Mouse (Mus musculus) lung, adult 2 months (tissue): ENCODE measurements around the gene Olfr263. TPM values are rescaled to one million over a fixed set of nuclear protein-coding genes. Genes with fewer than 3 reads are reported as not detected.
"Not testable (repeated sequence)": the region's sequence is repeated elsewhere in the genome, so short reads cannot be mapped to it uniquely, and the experiment has no call there.

Source experiments
- DNase-seq: peaks from one replicate; pipeline ENCODE4 v3.0.0; 2022
- H3K4me1 ChIP-seq: fragments of 200-500 bp; 2 replicates; pipeline ENCODE4 v1.6.1; 2011; ENCODE audit warnings: low read length; ENCODE audit not compliant: control insufficient read depth, insufficient read depth
- H3K4me3 ChIP-seq: fragments of 200-500 bp; replicated peaks from 2 replicates; pipeline ENCODE3; 2011; ENCODE audit warnings: low read depth, mild to moderate bottlenecking, control low read depth, low read length; ENCODE audit errors: extremely low read depth
- CTCF ChIP-seq: fragments of 200-500 bp; IDR thresholded peaks from 2 replicates; pipeline ENCODE4 v1.5.1; 2011; ENCODE audit warnings: mild to moderate bottlenecking, low read length, control low read depth; ENCODE audit not compliant: insufficient read depth
- POLR2A ChIP-seq: fragments of 200-500 bp; IDR thresholded peaks from 2 replicates; pipeline ENCODE4 v1.6.1; 2011; ENCODE audit warnings: low read depth, mild to moderate bottlenecking, control low read depth, low read length, borderline replicate concordance; ENCODE audit errors: extremely low read depth
- WGBS: fragments of 180-500 bp; shearing (Covaris S2); methylation state at CpG from one replicate; pipeline ENCODE4 v1.1.7; 2018; 5-methylcytosine and 5-hydroxymethylcytosine counted together
- polyA plus RNA-seq: library from polyadenylated mRNA; depleted of rRNA; stranded (reverse); fragments of >200 nt; gene quantifications from 2 replicates; pipeline ENCODE4 v1.2.3, GENCODE M21; 2012; rRNA removed

Olfr263 gene
- not detected in 2 replicates for polyA plus RNA-seq

DNA sequence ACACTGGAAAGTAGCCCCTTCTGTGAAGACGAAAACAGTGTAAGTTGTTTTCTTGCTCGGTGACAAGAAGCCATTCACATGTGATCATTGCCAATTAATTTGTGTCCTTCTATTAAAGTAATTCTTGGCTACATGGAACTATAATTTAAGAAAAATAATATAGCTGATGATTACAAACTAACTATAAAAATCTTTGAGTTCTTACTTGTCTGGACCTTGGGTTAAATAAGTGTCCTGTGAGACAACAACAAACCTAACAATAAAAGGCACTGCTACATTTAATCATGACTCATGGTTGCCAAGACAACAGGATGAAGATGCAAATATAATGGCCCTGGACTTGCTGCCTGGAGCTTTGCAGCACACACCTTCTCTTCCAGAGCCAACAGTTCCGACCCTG, at the start of gene Olfr263:
Gene Olfr263, plus strand, starts transcription at position 301 of the 400 bp plus-strand sequence.
- DNase-seq, H3K4me1 ChIP-seq, H3K4me3 ChIP-seq: not testable (repeated sequence)
- 77% methylated on average over 3 of the region's 3 CpGs for WGBS

DNA sequence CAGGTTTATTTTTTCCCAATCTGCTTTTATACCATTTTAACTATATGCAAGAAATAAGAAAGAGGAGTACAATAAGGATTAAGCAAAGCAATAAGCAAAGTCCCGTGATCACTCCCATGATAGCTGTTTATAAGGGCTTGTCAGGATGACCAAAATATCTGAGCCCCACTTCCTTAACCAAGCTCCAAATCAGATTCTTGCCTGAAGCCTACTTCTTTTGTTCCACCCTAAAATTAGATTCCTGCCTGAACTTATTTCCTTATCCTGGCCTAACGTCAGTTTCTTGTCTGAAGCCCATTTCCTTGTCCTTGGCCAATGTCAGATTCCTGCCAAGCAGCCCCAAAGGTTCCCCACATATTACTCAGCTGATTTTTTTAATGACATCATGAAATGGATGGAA, 46.8 kb upstream of the Olfr263 start:
- 42% methylated on average over 2 of the region's 2 CpGs for WGBS
- no peaks in the 10 kb centered on the region for H3K4me1 ChIP-seq
- no peak for DNase-seq
- H3K4me3 ChIP-seq, result no peak overlapping the region
- no peak for TF ChIP-seq POLR2A
- no peak for TF ChIP-seq CTCF

DNA sequence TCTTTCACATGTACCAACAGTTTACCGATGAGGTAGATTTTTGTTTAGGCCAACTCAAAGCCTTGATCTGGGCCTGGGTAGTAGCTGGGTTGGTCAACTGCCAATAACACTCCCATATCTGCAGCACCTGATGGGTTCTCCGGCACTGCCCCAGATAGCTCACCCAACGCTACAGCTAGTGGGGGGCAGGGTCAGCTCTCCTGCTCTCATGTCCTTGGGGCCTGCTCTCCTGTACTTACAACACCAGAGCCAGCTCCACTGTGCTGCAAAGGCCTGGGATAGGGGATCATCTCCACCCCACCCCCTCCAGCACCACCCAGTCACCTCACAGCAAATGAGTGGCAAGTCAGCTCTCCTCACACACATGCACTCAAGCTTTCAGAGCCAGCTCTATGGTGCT, 19.7 kb upstream of the Olfr263 start:
- TF ChIP-seq CTCF, result no peak
- TF ChIP-seq POLR2A, result no peak
- 88% methylated on average over 3 of the region's 3 CpGs for WGBS
- Histone ChIP-seq H3K4me1 (no peaks in the 10 kb centered on the region), H3K4me3 (no peak overlapping the region)
- no peak for DNase-seq

DNA sequence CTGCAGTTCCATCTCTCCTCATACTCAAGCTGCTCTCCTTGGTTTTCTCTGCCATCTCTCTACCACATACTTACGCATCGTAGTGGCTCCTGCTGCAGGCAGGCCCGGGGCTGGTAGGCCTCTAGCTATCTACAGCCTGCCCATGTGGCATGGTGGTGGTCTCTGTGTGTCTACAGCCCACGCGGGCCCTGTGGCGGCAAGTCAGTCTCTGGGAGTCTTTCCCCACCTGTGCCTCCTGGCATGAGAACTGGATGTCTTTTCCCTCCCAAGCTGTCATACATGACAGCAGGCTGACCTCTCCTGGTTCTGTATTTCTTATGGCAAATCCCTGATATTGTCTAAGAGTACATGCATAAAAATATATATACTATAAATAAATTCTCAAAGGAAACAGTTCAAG, 19.0 kb upstream of the Olfr263 start:
- TF ChIP-seq CTCF, result no peak
- TF ChIP-seq POLR2A, result no peak
- no peak for DNase-seq
- 90% methylated on average over 6 of the region's 6 CpGs for WGBS

GRCm38 (mm10) chr13:21111183-21111582, 18.3 kb upstream of the Olfr263 start, which contains the start of gene Olfr1369-ps1:
Gene Olfr1369-ps1, plus strand, starts transcription at chr13:21111483.
- 75% methylated on average over 3 of the region's 3 CpGs for WGBS
- H3K4me3 ChIP-seq, H3K4me1 ChIP-seq, DNase-seq: not testable (repeated sequence)

More for the DNA sequence above, 19.0 kb upstream of the Olfr263 start:
- Histone ChIP-seq H3K4me1 (no peaks in the 10 kb centered on the region), H3K4me3 (no peak overlapping the region)

DNA sequence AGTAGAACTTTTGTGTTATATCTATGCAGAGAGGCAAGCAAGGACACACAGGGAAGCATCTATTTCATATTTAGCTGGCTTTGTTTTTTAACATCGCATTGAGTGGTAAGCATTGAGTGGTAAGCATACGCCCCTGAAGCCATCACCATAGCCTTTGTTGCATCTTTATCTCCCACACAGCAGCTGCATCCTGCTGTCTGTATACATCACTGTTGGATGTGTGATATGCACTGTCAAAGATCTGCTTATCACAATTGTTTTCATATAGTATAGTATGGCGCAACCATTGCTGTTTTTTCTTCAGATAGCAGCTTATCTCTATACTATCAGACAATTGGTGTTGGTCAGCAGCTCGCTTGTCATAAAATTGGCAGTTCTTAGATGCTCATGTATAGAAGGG, 15.3 kb upstream of the Olfr263 start:
- no peak for DNase-seq
- no peak for TF ChIP-seq CTCF
- no peak for TF ChIP-seq POLR2A
- no peaks in the 10 kb centered on the region for H3K4me1 ChIP-seq
- 56% methylated on average over 4 of the region's 4 CpGs for WGBS
- no peak overlapping the region for H3K4me3 ChIP-seq

DNA sequence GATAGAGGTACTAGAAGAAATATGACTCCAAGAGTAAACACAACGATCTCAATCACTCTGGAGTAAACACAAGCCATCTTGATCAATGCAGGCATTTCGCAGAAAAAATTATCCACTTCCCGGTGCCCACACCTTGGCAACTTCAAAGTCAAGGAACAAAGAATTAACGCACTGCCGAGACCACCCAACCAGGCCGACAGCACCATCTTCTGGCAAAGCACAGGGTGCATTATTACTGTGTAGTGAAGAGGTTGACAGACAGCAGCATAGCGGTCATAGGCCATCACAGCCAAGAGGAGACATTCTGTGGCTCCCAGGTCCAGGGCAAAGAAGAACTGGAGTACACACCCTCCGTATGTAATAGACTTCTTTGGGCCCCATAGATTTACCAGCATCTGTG, 13.0 kb downstream of the Olfr263 start:
- DNase-seq, result no peak
- 34% methylated on average over 8 of the region's 8 CpGs for WGBS
- TF ChIP-seq POLR2A, result no peak
- no peak for TF ChIP-seq CTCF
- H3K4me1 ChIP-seq, result no peaks in the 10 kb centered on the region
- no peak overlapping the region for H3K4me3 ChIP-seq

GRCm38 (mm10) chr13:21145767-21146166, 16.3 kb downstream of the Olfr263 start, which contains the start of gene Olfr1368:
Gene Olfr1368, minus strand, starts transcription at chr13:21145867.
- no peak for DNase-seq
- 61% methylated on average over 4 of the region's 4 CpGs for WGBS

DNA sequence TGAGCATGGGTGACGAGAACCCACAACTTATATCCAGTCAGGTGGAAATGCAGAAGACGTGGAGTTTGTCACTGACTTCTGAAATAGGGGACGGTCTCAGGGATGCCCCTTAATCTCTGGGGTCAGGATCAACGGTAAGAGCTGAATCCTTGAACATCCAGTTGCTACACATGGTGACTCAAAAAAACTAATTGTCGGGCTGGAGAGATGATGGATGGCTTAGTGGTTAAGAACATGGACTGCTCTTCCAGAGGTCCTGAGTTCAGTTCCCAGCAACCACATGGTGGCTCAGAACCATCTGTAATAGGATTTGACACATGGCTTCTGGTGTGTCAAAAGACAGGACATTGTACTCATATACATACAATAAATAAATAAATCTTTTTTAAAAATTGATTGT, 26.4 kb downstream of the Olfr263 start:
- H3K4me1 ChIP-seq, result no peaks in the 10 kb centered on the region
- DNase-seq, result no peak
- no peak overlapping the region for H3K4me3 ChIP-seq
- no peak for TF ChIP-seq CTCF
- no peak for TF ChIP-seq POLR2A
- WGBS, result 79% methylated on average over 5 of the region's 5 CpGs

More at GRCm38 (mm10) chr13:21145767-21146166, 16.3 kb downstream of the Olfr263 start, which contains the start of gene Olfr1368:
- TF ChIP-seq CTCF (no peak), POLR2A (no peak)
- no peaks in the 10 kb centered on the region for H3K4me1 ChIP-seq
- H3K4me3 ChIP-seq, result no peak within 1 kb of the TSS

DNA sequence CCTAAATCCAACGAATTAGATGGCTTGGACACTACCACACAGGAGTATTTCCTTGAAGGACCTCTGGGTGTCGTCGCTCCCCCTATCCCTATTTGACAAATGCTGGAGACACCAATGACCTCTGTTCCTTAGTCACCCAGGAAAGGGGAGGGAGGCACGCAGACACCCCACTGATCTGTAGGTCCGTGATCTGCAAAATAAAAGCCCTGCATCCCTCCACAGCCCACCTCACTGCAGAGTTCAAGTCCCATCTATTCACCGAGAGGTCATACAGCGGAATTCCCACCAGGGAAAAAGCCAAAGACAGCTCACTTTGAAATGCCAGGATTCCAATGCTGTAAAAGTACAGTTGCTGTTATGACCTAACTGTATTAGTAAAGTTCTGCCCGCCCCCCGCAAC, 28.6 kb downstream of the Olfr263 start:
- Histone ChIP-seq H3K4me3 (no peak overlapping the region), H3K4me1 (no peaks in the 10 kb centered on the region)
- TF ChIP-seq CTCF, result no peak
- no peak for TF ChIP-seq POLR2A
- WGBS, result 14% methylated on average over 9 of the region's 9 CpGs
- no peak for DNase-seq

- WGBS, result 2% methylated on average over 19 of the region's 19 CpGs
- Histone ChIP-seq H3K4me3 (peak overlapping the region; percentile 72), H3K4me1 (no peaks in the 10 kb centered on the region)
- TF ChIP-seq POLR2A, result no peak
- TF ChIP-seq CTCF, result peak; percentile 75
- peak; percentile 84 for DNase-seq
These were observed 29.5 kb downstream of the Olfr263 start for GRCm38 (mm10) chr13:21158785-21159474.
